ENCODE assay signal across 8 mouse cellular contexts in the genomic region with DNA sequence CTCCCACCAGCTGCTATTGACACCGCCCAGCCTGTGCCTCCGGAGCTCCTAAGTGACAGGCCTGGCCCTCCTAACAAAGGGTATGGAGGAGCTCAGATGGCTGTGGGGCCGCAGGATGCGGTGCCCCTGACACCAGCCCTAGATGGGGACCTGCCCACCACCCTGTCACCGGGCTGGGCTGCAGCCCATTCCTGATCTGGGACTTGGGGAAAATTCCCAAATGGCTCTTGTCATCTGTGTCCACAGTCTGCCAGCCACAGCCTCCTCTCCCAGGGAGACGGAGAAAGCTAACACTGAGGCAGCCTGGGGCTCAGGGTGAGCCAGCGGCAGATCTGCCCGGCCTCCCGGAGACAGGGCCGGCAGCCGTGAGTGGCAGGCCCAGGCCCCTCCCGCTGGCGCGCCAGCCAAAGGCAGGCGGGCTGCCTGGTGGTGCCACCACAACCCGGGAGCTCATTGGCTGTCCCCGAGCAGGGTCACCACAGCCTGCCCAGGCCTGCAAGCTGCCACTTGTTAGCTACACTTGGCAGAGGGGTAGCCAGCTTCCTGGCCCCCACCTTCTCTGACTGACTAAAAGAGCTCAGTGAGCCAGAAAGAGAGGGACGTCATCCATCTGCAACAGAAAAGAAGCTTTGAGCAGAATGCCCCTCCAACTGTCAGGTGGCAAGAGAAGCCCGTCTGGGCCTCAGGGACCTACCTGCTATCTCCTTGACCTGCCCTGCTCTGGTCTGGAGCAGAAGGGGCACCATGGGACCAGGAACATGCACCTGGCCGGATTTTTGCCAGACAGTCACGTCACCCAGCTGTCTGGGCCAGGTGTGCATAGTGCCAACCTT. TPM values are rescaled to one million over a fixed set of nuclear protein-coding genes. Genes with fewer than 3 reads are reported as not detected.
DNase-seq lines count a peak whose midpoint lies in the region; ATAC-seq and TF ChIP-seq lines count a peak whose summit lies in the region.

No protein-coding gene starts in this region.

- H3K27ac ChIP-seq in embryonic facial prominence, embryonic 14.5 days (replicated peaks; ENCODE audit: low read depth, low read length): peak overlapping the region; percentile 98
- H3K27ac ChIP-seq in kidney, embryonic 14.5 days (ENCODE audit: low read depth, low read length): peak overlapping the region; percentile 94
- H3K27ac ChIP-seq in limb, embryonic 15.5 days: peak overlapping the region; percentile 94
- H3K27ac ChIP-seq in midbrain, postnatal 0 days (ENCODE audit: low read depth, low read length): peak overlapping the region; percentile 93

- H3K4me1 ChIP-seq in embryonic facial prominence, embryonic 14.5 days (ENCODE audit: control insufficient read depth, insufficient read depth, low read length): peaks cover 51% of the 10 kb centered on the region
- peaks cover 43% of the 10 kb centered on the region for H3K4me1 ChIP-seq in kidney, embryonic 14.5 days (ENCODE audit: control insufficient read depth, insufficient read depth, low read length)
- peaks cover 85% of the 10 kb centered on the region for H3K4me1 ChIP-seq in limb, embryonic 15.5 days
- peaks cover 45% of the 10 kb centered on the region for H3K4me1 ChIP-seq in midbrain, postnatal 0 days (ENCODE audit: insufficient read depth, low read length)

- H3K36me3 ChIP-seq in embryonic facial prominence, embryonic 14.5 days (ENCODE audit: control insufficient read depth, insufficient read depth, low read length): peaks cover 39% of the 10 kb centered on the region
- H3K36me3 ChIP-seq in kidney, embryonic 14.5 days (ENCODE audit: control insufficient read depth, insufficient read depth, low read length): peaks cover 35% of the 10 kb centered on the region
- H3K36me3 ChIP-seq in limb, embryonic 15.5 days: peaks cover 38% of the 10 kb centered on the region
- H3K36me3 ChIP-seq in midbrain, postnatal 0 days (ENCODE audit: insufficient read depth, low read length): peaks cover 17% of the 10 kb centered on the region
- H3K36me3 ChIP-seq in splenic B cell, adult 2 months (ENCODE audit: control insufficient read depth, insufficient read depth, low read length, poor library complexity, severe bottlenecking): no peaks in the 10 kb centered on the region

- DNase-seq in 3T3-L1 (ENCODE audit: low read depth, low spot score): peak; percentile 89
- peak; percentile 96 to 97 for DNase-seq in adrenal gland, postnatal 36 days
- peak; percentile 97 for DNase-seq in embryonic facial prominence, embryonic 14.5 days (ENCODE audit: low spot score)
- DNase-seq in heart, adult 9 months (ENCODE audit: low spot score in 2 of 2): peak; percentile 77 to 81
- DNase-seq in midbrain, postnatal 0 days (ENCODE audit: low spot score): peak; percentile 97
- DNase-seq in splenic B cell, adult 2 months (ENCODE audit: low read depth, low spot score): peak; percentile 94

- H3K9ac ChIP-seq in embryonic facial prominence, embryonic 14.5 days (ENCODE audit: low read depth, low read length): peak overlapping the region; percentile 51
- peak overlapping the region; percentile 18 for H3K9ac ChIP-seq in kidney, embryonic 14.5 days (ENCODE audit: low read depth, low read length)
- no peak overlapping the region for H3K9ac ChIP-seq in limb, embryonic 15.5 days
- peak overlapping the region; percentile 14; the same call in 1 of the 2 replicates for H3K9ac ChIP-seq in midbrain, postnatal 0 days (replicated peaks; ENCODE audit: low read length, poor library complexity, severe bottlenecking)

- peak overlapping the region; percentile 43 for H3K4me2 ChIP-seq in embryonic facial prominence, embryonic 14.5 days (ENCODE audit: low read depth, low read length)
- H3K4me2 ChIP-seq in kidney, embryonic 14.5 days (replicated peaks; ENCODE audit: low read depth, low read length): peak overlapping the region; percentile 4; the same call in 1 of the 2 replicates
- peak overlapping the region; percentile 38 for H3K4me2 ChIP-seq in limb, embryonic 15.5 days
- no peak overlapping the region for H3K4me2 ChIP-seq in midbrain, postnatal 0 days (ENCODE audit: low read depth, low read length, poor library complexity, severe bottlenecking)

- TF ChIP-seq CTCF in midbrain, postnatal 0 days (IDR thresholded peaks at IDR 0.05): no peak

- H3K27me3 ChIP-seq in embryonic facial prominence, embryonic 14.5 days (replicated peaks; ENCODE audit: control insufficient read depth, insufficient read depth, low read length): no peaks in the 10 kb centered on the region
- H3K27me3 ChIP-seq in kidney, embryonic 14.5 days (ENCODE audit: control insufficient read depth, insufficient read depth, low read length): no peaks in the 10 kb centered on the region
- H3K27me3 ChIP-seq in limb, embryonic 15.5 days: no peaks in the 10 kb centered on the region
- no peaks in the 10 kb centered on the region for H3K27me3 ChIP-seq in midbrain, postnatal 0 days (ENCODE audit: insufficient read depth, low read length)
- no peaks in the 10 kb centered on the region for H3K27me3 ChIP-seq in splenic B cell, adult 2 months (ENCODE audit: control insufficient read depth, insufficient read depth, low read length, poor library complexity, severe bottlenecking)

- H3K9me3 ChIP-seq in embryonic facial prominence, embryonic 14.5 days (ENCODE audit: control insufficient read depth, low read length): no peaks in the 10 kb centered on the region
- H3K9me3 ChIP-seq in kidney, embryonic 14.5 days (ENCODE audit: control insufficient read depth, low read length): no peaks in the 10 kb centered on the region
- H3K9me3 ChIP-seq in limb, embryonic 15.5 days: no peaks in the 10 kb centered on the region
- H3K9me3 ChIP-seq in midbrain, postnatal 0 days (ENCODE audit: low read length): no peaks in the 10 kb centered on the region

- 10% methylated on average over 10 of the region's 21 CpGs for WGBS in embryonic facial prominence, embryonic 14.5 days
- WGBS in kidney, embryonic 14.5 days: 8% methylated on average over 21 of the region's 21 CpGs
- 6% methylated on average over 21 of the region's 21 CpGs for whole genome bisulfite sequencing in limb, embryonic 15.5 days
- 8% methylated on average over 20 of the region's 21 CpGs for WGBS in midbrain, postnatal 0 days

- peak; percentile 93 for ATAC-seq in embryonic facial prominence, embryonic 14.5 days (ENCODE audit: low read depth)
- peak; percentile 95 for ATAC-seq in kidney, embryonic 14.5 days (ENCODE audit: low FRiP score, low TSS enrichment)
- ATAC-seq in limb, embryonic 15.5 days (ENCODE audit: insufficient number of reproducible peaks, low FRiP score, low TSS enrichment, low read depth): peak; percentile 85
- peak; percentile 92 for ATAC-seq in midbrain, postnatal 0 days (ENCODE audit: low FRiP score)

- H3K4me3 ChIP-seq in embryonic facial prominence, embryonic 14.5 days (ENCODE audit: low read depth, low read length): peak overlapping the region; percentile 10; the same call in 1 of the 2 replicates
- no peak overlapping the region for H3K4me3 ChIP-seq in kidney, embryonic 14.5 days (ENCODE audit: low read length)
- H3K4me3 ChIP-seq in limb, embryonic 15.5 days: peak overlapping the region; percentile 9
- no peak overlapping the region for H3K4me3 ChIP-seq in midbrain, postnatal 0 days (ENCODE audit: low read depth, low read length)

RNA-seq across cellular contexts. Expression of a gene that starts 20.2 kb away (rescaled TPM):
- total RNA-seq in adrenal gland, postnatal 36 days (2021): 10 to 100 TPM; 51.3 to 62.5 TPM
- polyA plus RNA-seq in embryonic facial prominence, embryonic 14.5 days (2014; fragmentation: Nextera tagmentation; extraction: Ambion mirVana): 25.5 and 28.7 TPM in 2 replicates
- 24.6 and 36.0 TPM in 2 replicates for polyA plus RNA-seq in kidney, embryonic 14.5 days (2014; fragmentation: Nextera tagmentation; extraction: Ambion mirVana)
- 19.5 and 22.9 TPM in 2 replicates for polyA plus RNA-seq in limb, embryonic 15.5 days (2015; fragmentation: Nextera tagmentation; extraction: Ambion mirVana)
- total RNA-seq in midbrain, postnatal 0 days (2014; rRNA removed): 47.9 and 51.6 TPM in 2 replicates
- 25.7 and 26.3 TPM in 2 replicates for polyA plus RNA-seq in midbrain, postnatal 0 days (2015; fragmentation: Nextera tagmentation; extraction: Ambion mirVana)

RNA-seq across cellular contexts. Expression of a gene that starts 52.1 kb away (rescaled TPM):
- 10 to 100 TPM; 76.4 to 98.7 TPM for total RNA-seq in adrenal gland, postnatal 36 days (2021)
- 8.7 and 9.2 TPM in 2 replicates for polyA plus RNA-seq in embryonic facial prominence, embryonic 14.5 days (2014; fragmentation: Nextera tagmentation; extraction: Ambion mirVana)
- polyA plus RNA-seq in kidney, embryonic 14.5 days (2014; fragmentation: Nextera tagmentation; extraction: Ambion mirVana): 1.8 and 2.9 TPM in 2 replicates
- polyA plus RNA-seq in limb, embryonic 15.5 days (2015; fragmentation: Nextera tagmentation; extraction: Ambion mirVana): 63.6 and 77.1 TPM in 2 replicates
- 56.6 and 57.5 TPM in 2 replicates for total RNA-seq in midbrain, postnatal 0 days (2014; rRNA removed)
- 43.4 and 43.6 TPM in 2 replicates for polyA plus RNA-seq in midbrain, postnatal 0 days (2015; fragmentation: Nextera tagmentation; extraction: Ambion mirVana)

Comparison
In these comparisons a context has a peak if more than half of its experiments do, and no peak if none do; other contexts are left out.
1. H3K4me3 ChIP-seq: peak in embryonic facial prominence, embryonic 14.5 days (single experiment) and limb, embryonic 15.5 days (single experiment); none in kidney, embryonic 14.5 days (single experiment) and midbrain, postnatal 0 days (single experiment).
2. Peak in every context shown above with its lines, with median percentiles within 50 percentile points of each other: DNase-seq, ATAC-seq and H3K27ac ChIP-seq.